Comparison of ENCODE assay signal across 13 mouse cellular contexts in genomic region chr4:97948250-97948649, GRCm38 (mm10).
DNase-seq lines count a peak whose midpoint lies in the region; ATAC-seq and TF ChIP-seq lines count a peak whose summit lies in the region.
"Had no signal": no experiment of that assay in that cellular context is flagged by ENCODE, and none has a peak within 500 bp of the region (broad histone marks: within the 10 kb centered on the region; RNA-seq: fewer than 3 reads in every experiment).

No protein-coding gene starts in this region.

- 32% methylated on average over 8 of the region's 8 CpGs for WGBS in embryonic facial prominence, embryonic 10.5 days
- WGBS in forebrain, embryonic 14.5 days = 7% methylated on average over 8 of the region's 8 CpGs
- 11% methylated on average over 8 of the region's 8 CpGs for WGBS in hindbrain, postnatal 0 days
- WGBS in neural tube, embryonic 15.5 days = 29% methylated on average over 8 of the region's 8 CpGs

- no peak overlapping the region for H3K27ac ChIP-seq in embryonic facial prominence, embryonic 10.5 days (replicated peaks)
- H3K27ac ChIP-seq in forebrain, embryonic 14.5 days (ENCODE audit: low read depth, low read length) = peak overlapping the region; percentile 62; the same call in 1 of the 2 replicates
- H3K27ac ChIP-seq in hindbrain, postnatal 0 days = peak overlapping the region; percentile 51
- H3K27ac ChIP-seq in neural tube, embryonic 15.5 days (replicated peaks) = peak overlapping the region; percentile 43
- H3K27ac ChIP-seq: liver, embryonic 12.5 days had no signal

- DNase-seq in embryonic facial prominence, embryonic 10.5 days (ENCODE audit: low spot score) = peak; percentile 14
- DNase-seq in forebrain, embryonic 14.5 days (ENCODE audit: low spot score) = peak; percentile 88
- DNase-seq in hindbrain, postnatal 0 days (ENCODE audit: low spot score) = peak; percentile 67
- DNase-seq in natural killer cell, adult 2 months (ENCODE audit: low spot score in 2 of 2) = no peak
- DNase-seq in thymus, postnatal 36 days = no peak
- DNase-seq: adrenal gland, adult 8-10 months; cerebellum, postnatal 36 days; gastrocnemius, postnatal 25 days; kidney, adult 11 months had no signal

- no peak overlapping the region for H3K4me2 ChIP-seq in forebrain, embryonic 14.5 days (ENCODE audit: low read length)
- peak overlapping the region; percentile 29; the same call in 1 of the 2 replicates for H3K4me2 ChIP-seq in hindbrain, postnatal 0 days (ENCODE audit: low read depth, low read length)
- no peak overlapping the region for H3K4me2 ChIP-seq in neural tube, embryonic 15.5 days
- H3K4me2 ChIP-seq: liver, embryonic 12.5 days had no signal

- H3K27me3 ChIP-seq in embryonic facial prominence, embryonic 10.5 days (replicated peaks; ENCODE audit: low read depth, poor library complexity, severe bottlenecking) = no peaks in the 10 kb centered on the region
- H3K27me3 ChIP-seq in forebrain, embryonic 14.5 days (replicated peaks; ENCODE audit: control insufficient read depth, insufficient read depth, low read length) = no peaks in the 10 kb centered on the region
- H3K27me3 ChIP-seq in hindbrain, postnatal 0 days (ENCODE audit: insufficient read depth, low read length) = no peaks in the 10 kb centered on the region
- no peaks in the 10 kb centered on the region for H3K27me3 ChIP-seq in neural tube, embryonic 15.5 days (replicated peaks)
- H3K27me3 ChIP-seq: liver, embryonic 12.5 days had no signal

- no peak for TF ChIP-seq CTCF in hindbrain, postnatal 0 days (IDR thresholded peaks at IDR 0.05; ENCODE audit: low read depth)

- H3K9me3 ChIP-seq in embryonic facial prominence, embryonic 10.5 days = no peaks in the 10 kb centered on the region
- no peaks in the 10 kb centered on the region for H3K9me3 ChIP-seq in forebrain, embryonic 14.5 days (replicated peaks; ENCODE audit: control insufficient read depth, low read length)
- H3K9me3 ChIP-seq in hindbrain, postnatal 0 days (ENCODE audit: low read length) = no peaks in the 10 kb centered on the region
- no peaks in the 10 kb centered on the region for H3K9me3 ChIP-seq in neural tube, embryonic 15.5 days (replicated peaks)
- H3K9me3 ChIP-seq: liver, embryonic 12.5 days had no signal

- H3K4me3 ChIP-seq in embryonic facial prominence, embryonic 10.5 days = no peak overlapping the region
- no peak overlapping the region for H3K4me3 ChIP-seq in forebrain, embryonic 14.5 days (ENCODE audit: low read depth, low read length)
- no peak overlapping the region for H3K4me3 ChIP-seq in hindbrain, postnatal 0 days (ENCODE audit: low read length)
- no peak overlapping the region for H3K4me3 ChIP-seq in neural tube, embryonic 15.5 days (replicated peaks)
- H3K4me3 ChIP-seq: liver, embryonic 12.5 days had no signal

- peaks cover 17% of the 10 kb centered on the region for H3K4me1 ChIP-seq in embryonic facial prominence, embryonic 10.5 days
- peaks cover 45% of the 10 kb centered on the region for H3K4me1 ChIP-seq in forebrain, embryonic 14.5 days (ENCODE audit: control insufficient read depth, insufficient read depth, low read length)
- H3K4me1 ChIP-seq in hindbrain, postnatal 0 days (ENCODE audit: insufficient read depth, low read length) = peaks cover 10% of the 10 kb centered on the region; the same call in 1 of the 2 replicates
- H3K4me1 ChIP-seq in neural tube, embryonic 15.5 days = peaks cover 8% of the 10 kb centered on the region
- H3K4me1 ChIP-seq: liver, embryonic 12.5 days had no signal

- ATAC-seq in forebrain, embryonic 14.5 days = peak; percentile 80
- peak; percentile 58 for ATAC-seq in hindbrain, postnatal 0 days
- no peak for ATAC-seq in neural tube, embryonic 15.5 days (ENCODE audit: low FRiP score)
- ATAC-seq in CD4-positive, CD25-positive, alpha-beta regulatory T cell, adult 4 months = no peak
- ATAC-seq: liver, embryonic 12.5 days; lung, postnatal 0 days had no signal

- H3K9ac ChIP-seq in forebrain, embryonic 14.5 days (ENCODE audit: low read length) = no peak overlapping the region
- H3K9ac ChIP-seq in hindbrain, postnatal 0 days (replicated peaks; ENCODE audit: low read length) = no peak overlapping the region
- no peak overlapping the region for H3K9ac ChIP-seq in neural tube, embryonic 15.5 days (replicated peaks)
- H3K9ac ChIP-seq: liver, embryonic 12.5 days had no signal

- H3K36me3 ChIP-seq in embryonic facial prominence, embryonic 10.5 days (replicated peaks) = no peaks in the 10 kb centered on the region
- no peaks in the 10 kb centered on the region for H3K36me3 ChIP-seq in forebrain, embryonic 14.5 days (ENCODE audit: control insufficient read depth, insufficient read depth, low read length)
- H3K36me3 ChIP-seq in hindbrain, postnatal 0 days (ENCODE audit: insufficient read depth, low read length) = no peaks in the 10 kb centered on the region
- H3K36me3 ChIP-seq in neural tube, embryonic 15.5 days = no peaks in the 10 kb centered on the region
- H3K36me3 ChIP-seq: liver, embryonic 12.5 days had no signal

Comparison
In these comparisons a context has a peak if more than half of its experiments do, and no peak if none do; other contexts are left out.
1. DNase-seq: peak in embryonic facial prominence, embryonic 10.5 days (single experiment), forebrain, embryonic 14.5 days (single experiment) and hindbrain, postnatal 0 days (single experiment); none in natural killer cell, adult 2 months (0 of 2) and thymus, postnatal 36 days (0 of 2).
2. ATAC-seq: peak in forebrain, embryonic 14.5 days (single experiment) and hindbrain, postnatal 0 days (single experiment); none in neural tube, embryonic 15.5 days (single experiment) and CD4-positive, CD25-positive, alpha-beta regulatory T cell, adult 4 months (single experiment).